Mouse (Mus musculus): ENCODE results near the gene Smarcb1.
A peak's percentile ranks its signal among the peaks of the same experiment; 100 is the strongest.
"Not testable (repeated sequence)": the region's sequence is repeated elsewhere in the genome, so short reads cannot be mapped to it uniquely, and the experiment has no call there.

Smarcb1 gene

DNA sequence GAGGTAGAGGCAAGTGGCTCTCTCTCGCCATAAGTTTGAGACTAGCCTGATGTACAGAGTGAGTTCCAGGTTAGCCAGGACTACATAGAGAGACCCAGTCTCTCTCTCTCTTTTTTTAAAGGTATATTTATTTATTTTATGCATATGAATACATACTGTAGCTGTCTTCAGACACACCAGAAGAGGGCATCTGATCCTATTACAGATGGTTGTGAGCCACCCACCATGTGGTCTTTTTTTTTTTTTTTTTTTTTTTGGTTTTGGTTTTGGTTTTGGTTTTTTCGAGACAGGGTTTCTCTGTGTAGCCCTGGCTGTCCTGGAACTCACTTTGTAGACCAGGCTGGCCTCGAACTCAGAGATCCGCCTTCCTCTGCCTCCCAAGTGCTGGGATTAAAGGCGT, 33.9 kb downstream of the Smarcb1 start:
- not testable (repeated sequence) for DNase-seq

DNA sequence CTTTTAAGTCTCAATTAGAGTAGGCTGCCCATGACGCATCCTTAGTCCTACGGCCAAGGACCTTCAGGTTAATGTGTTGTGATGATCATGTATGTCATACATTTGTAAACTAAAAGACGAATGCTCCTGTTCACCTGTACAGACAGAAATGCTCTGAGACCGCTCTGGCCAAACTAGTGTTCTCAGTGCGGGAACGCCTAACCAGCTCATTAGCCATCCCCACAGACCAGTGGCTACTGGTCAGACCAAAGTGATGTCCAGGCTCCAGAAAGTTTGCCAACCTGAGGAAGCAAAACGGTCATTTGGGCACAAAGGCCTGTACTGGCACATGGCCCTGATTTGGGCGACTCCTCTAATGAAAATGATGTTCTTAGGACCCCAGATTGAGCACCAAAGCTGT, 36.7 kb downstream of the Smarcb1 start:
- DNase-seq = no peak

DNA sequence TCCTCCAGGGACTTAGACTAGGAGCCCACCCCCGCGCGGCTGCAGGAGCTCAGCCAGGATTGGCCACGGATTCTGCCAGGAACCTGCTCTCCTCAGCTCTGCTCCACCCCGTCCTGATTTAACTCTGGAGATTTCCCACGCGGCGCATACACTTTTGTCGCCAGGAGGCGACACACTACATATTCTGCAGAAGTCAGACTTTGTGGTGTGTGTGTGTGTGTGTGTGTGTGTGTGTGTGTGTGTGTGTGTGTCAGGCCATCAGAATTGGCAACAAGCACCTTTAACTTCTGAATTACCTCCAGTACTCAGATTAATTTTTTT, 38.2 kb downstream of the Smarcb1 start:
- peak; percentile 80 to 81 for DNase-seq

DNA sequence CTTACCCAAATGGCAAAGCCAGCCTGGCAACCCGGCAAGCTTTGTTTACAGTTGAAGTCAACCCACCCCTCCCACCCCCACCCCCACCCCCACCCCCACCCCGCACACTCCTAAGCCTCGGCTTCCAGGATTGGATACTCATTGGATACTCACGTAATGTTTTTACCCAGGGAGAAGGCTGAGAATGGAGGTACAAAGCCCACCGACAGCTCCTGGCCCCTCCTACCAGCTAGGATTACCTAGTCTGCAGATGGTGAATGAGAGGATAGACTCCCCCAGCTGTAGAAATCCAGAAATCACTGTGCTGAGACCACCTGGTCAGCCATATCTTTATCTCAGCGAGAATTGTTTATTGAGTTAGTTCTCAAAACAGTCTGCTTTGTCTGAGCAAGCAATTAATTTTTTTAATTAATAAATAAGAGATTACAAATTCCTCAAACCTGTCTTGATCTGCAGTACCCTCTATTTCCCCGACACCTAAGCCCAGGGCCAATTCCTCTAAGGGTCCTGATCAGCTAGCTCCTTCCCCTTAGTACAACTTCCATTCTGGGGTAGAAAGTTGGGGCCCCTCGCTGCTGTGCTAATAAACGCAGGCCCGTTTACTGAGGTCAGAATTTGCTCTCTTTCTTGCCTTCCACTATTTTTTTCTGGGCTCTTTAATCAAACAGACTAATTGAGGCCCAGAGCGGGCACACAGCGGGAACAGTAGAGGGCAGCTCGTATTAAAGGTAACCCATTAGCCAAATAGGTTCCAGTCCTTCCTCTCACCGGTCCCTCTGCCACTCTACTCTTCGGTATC, 38.8 kb downstream of the Smarcb1 start:
- no peak for DNase-seq

DNA sequence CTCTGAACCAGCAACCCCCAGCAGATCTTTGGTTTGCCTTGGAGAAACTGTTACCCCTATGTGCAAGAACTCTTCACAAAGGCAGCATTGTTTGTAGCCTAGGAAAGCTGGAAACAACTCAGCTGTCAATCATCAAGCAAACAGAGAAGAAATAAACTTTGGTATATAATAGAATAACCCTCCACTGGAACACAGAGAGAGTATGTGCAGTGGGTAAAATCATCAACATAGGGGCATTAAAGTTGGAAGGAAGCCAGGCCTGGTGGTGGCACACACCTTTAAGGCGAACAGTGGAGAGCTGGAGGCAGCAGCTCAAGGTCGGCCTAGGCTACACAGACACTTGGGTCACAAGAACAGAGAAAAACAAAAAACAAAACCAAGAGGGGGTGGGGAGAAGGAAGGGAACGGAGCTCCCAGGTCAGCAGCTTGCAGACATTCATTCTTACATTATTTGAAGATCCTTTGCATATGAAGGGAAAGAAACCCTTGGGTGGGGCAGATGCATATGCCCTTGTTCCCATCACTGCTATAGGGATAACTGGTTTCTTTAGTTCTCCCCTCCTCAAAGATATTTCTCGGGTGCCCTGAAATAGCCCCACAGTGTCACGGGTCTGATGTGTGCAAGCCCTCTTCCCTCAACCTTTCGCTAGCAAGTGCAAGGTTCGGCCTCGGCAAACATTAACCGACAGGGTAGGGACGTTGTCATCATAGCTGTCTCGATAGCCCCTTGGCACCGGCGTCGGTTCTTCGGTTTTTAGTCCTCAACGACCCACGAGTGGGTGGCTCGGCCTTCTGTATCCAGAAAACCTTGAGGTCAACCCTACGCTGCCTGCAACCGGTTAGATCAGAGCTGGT, 39.6 kb downstream of the Smarcb1 start:
- no peak for DNase-seq

DNA sequence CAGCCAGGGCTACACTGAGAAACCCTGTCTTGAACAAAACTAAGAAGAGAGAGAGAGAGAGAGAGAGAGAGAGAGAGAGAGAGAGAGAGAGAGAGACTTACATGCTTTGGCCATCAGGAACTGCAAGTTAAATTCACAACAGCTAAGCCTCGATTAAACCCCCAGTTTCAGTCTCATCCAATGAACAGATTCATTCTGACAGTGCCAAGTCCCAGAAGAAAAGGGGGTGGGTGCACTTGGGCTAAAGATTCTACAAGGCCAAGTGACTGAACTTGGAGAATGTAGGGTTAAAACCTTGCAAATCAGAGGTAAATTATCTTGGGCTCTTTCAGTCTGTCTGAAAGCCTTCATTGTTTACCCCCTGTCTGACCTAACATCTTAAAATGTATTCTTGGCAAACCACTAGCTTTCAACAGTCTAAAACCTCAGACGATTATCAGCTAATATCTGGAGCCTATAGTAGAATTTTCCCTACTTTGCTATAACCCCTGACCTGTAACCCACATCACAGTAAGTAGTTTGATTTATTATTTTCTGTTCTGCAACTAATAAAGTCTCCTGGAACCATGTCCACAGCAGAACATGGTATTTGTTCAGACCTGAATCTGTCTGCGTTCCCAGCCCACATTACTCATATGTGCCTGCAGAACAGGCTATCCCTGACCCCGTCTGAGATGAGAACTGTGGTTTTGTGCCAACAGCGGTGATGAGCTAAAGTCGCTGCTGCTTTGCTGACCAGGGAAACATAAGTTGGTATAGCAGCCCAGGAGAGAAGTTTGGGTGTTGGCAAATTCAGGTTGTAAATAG, 40.4 kb downstream of the Smarcb1 start:
- DNase-seq = no peak

DNA sequence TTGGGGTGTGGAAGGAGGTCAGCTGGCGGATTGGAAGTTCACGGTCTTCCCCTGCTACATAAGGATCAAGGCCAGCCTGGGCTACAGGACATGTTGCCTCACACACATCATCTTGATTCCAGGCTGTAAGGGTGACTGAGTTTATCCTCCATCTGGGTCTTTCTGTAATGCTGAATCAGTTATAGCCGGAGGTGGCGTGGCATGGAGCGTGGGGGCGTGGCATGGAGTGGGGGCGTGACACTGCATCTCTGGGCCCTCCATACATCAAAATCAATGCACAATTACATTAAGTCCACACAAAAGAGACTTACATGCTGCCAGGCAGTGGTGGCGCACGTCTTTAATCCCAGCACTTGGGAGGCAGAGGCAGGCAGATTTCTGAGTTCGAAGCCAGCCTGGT, 41.1 kb downstream of the Smarcb1 start:
- DNase-seq = no peak

DNA sequence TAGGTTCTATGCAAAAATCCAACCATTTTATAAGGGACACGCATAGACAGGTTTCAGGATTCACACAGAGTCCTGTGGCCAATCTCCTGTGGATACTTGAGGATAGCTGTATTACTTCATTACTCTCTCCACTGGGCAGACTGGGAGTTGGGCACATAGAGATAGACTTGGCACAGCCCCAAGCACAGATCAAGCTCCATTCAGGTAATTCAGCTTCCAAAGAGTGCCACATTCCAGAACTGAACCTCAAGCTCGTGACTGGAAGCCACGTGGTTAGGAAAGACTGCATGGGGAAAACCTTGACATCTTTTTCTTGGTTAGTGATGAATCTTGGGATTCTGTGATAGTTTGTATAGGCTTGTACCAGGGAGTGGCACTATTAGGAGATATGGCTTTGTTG, 42.6 kb downstream of the Smarcb1 start:
- DNase-seq = no peak

DNA sequence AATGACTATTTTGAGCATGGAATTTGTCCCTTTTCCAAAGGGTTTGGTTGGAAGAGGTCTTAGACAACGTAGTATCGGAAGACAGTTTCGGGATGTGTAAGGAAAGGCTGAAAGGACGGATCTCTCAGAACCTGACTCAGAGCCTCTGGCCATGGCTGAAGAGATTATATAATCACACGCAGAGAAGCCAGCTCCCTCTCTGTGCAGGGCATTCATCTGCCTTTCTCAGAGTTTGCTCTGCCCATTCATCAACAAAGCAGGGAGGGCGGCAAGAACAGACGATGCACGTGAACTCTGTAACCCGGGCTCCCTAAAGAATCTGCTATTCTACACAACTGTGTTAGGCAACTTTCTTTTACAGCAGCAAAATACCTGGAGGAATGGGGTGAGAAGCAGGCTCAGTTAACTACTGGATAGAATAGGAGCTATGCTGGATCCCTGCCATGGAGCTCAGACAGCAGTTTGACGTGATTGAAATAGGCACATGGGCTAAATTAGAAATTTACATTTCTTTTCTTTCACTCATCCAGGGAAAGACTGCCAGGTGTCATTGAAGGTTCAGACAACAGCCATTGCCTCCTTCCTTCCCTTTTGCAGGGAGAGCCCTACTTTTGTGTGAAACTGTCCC, 47.8 kb downstream of the Smarcb1 start:
- DNase-seq = no peak

DNA sequence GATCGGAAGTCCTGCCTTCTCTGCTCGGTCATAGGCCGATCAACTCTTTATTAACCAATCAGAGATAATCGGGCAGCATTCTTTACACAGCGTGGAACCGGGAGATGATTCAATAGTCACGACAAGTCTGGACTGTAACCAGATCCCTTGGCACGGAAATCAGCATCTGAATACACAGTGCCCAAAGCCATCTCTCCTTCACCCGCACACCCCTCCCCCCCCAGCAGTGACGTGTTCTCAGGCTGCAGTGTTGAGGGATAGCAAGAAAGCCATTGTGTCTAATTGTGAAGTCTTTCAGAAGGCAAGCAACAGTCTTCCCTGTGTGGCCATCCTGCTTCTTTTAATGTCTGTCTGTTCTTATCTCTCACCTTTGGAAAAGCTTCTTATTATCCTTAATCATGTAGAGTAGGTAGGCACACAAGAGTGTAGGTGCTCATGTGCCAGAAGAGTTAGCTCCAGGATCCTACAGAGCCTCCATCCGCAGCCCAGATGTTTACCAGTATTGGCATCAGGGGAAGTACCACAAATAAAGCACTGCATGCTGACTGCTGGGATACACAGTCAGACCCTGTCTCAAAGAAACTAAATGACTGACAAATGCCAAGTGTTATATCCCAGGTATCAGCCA, 48.4 kb downstream of the Smarcb1 start:
- DNase-seq = peak; percentile 32 to 41

DNA sequence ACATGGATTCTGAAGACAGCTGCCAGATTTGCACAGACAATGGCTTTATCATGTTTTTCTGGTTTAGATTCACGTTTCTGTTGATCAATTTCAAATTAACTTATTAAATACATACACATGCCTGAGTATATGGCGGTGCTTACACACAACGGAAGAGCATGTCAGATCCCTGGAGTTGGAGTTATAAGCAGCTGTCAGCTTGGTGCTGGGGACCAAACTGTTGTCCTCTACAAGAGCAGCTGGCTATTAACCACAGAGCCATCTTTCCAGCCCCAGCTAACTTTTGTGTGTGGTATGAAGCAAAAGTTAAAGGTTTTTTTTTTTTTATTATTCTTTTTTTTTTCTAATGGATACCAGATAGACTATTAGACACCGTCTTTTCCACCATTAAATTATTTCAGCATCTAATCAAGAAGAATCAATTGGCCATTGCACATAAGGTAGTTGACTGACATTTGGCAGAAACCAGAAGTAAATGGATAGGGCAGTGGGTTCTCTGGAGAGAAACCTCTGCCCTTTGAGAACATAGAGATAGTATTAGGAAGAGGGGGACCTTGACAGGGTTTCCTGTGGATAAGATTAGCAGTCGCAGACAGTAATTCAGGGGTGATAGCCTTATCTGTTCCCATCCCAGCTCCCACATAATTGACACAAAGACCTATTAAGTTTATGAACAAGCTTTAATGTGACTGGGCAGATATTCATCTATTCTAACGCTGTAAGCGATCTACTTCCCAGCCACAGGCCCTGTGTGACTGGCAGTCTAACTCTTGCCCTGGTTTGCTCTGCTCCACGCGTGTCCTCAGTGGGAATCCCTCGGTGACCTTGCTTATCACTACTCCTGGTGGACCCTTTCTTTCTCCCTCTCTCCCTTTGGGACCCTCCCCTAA, 49.1 kb downstream of the Smarcb1 start:
- DNase-seq = no peak

DNA sequence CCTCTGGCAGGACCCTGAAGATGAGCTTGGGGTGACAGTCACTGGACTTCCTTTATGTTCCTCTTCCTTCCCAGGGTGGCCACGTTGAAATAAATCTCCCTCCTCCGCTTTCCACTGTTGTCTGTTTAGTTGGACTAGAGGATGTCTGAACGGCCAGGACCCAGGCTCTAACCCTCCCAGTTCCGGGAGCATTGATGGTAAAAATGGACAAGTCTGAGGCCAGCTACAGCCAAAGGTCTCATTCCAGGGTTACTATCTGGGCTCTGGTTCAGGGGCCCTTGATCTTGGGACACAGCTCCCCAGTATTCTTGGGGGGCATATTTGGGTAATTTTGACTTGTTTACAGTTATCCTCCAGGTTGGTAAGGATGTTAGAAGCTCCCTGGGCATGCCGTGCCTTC, 59.8 kb downstream of the Smarcb1 start:
- no peak for DNase-seq

DNA sequence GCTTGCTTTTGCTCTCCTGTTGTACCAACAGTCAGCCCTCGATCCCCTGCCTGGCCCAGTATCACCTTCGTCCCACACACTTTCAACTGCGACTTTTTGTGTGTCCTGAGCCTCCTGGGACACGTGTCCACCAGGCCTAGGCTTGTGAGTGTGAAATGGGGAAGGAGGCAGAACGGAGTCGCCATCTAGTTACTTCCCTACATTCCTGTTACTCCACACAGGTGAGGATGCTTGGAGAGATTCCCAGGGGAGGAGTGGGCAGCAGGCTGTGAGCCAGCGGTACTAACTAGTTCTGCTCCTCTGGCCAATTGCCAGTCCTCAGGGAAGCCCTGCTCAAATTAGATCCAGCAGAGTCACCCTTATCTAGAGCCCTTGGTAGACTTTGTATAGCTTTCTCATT, 60.7 kb downstream of the Smarcb1 start:
- DNase-seq = no peak

DNA sequence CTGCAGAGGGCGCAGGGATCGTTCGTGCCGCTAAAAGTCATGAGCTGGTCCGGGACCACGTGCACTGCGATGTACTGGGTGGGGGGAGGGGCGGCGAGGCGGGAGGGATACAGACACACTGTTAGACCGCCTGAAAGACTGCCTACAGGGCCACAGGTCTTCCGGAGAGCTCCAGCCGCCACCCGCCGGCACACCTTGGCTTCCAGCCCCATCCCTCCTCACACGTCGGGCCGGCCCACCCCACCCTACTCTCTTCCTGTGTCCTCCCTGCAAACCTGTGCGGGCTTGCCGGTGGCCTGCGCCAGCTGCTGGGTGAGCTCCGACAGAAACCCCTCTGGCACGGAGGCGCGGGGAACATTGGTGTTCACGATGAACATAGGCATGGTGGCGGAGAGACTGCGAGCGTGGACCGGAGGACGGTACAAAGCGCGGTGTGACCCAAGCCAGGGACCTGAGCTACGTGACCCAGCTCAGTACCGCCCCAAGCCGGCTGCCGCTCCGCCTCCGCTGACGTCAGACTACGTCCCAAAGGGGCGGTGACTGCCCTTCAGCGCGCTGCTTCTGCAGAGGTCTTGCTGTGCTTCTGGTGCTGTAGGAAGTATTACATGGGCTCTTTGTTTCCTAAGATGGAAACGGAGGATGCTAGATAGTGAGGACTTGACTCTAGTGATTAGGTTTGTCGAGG, 61.5 kb downstream of the Smarcb1 start, which contains the start of gene Mif:
TSS of gene Mif (minus strand) at position 455 of the 685 bp plus-strand sequence.
- DNase-seq = peak; percentile 93 to 94

DNA sequence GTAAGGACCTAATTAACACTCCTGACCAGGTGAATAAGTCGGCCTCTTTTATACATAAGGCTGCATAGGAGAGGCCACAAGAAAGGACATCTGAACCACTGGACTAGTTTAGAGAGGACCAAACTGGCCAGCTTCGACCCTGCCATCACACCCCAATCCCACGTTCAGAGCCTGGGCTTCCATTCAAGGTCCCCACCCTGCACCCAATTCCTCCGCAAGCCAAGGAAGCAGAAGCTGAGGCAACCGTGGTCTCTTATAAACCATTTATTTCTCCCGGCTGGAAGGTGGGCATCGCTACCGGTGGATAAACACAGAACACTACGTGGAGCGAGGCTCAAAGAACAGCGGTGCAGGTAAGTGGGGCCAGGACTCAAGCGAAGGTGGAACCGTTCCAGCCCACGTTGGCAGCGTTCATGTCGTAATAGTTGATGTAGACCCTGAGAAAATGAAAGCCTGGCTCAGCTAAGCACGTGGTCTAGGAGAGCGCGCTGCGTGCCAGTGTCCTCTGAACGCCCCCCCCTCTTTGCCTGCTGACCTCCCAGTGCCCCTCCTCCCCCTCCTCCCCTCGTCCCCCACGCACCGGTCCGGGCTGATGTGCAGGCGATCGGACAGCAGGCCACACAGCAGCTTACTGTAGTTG, 62.2 kb downstream of the Smarcb1 start:
- DNase-seq = peak; percentile 17 to 27

DNA sequence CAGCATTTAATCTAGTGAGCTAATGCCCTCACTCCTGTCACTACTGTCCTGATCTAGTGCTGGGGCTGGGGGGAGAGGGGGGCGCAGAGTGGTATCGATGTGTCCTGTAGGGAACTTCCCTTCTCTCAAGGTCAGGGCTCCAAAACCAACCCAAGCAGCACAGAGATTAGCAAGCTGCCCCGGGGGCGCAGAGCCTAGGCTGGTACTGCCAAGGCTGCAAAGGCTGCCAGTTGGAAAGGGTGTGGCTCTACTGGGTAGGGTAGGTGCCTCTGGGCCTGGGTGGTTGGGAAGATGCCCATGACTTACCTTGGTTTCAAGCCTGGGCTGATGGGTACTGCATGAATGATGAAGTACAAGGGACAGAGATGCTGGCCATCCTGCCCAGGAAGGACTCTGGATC, 63.8 kb downstream of the Smarcb1 start:
- no peak for DNase-seq

DNA sequence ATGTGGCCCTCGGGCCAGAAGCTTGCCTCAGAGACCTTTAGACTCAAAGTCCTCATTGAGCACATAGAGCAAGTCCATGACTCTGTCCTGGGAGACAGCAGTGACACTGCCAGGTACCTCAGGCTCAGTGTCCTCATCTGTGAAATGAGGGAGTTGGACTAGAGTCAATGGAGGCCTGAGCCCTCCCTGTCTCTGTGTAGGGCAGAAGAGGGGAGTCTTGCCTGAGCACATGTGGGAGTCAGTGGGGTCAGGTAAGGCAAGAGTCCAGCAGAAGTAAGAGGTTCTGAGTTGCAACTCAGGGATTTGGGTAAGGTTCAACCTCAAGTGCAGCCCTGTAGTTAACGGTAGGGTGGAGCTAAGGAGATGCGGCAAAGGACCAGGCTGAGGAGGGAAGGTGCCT, 64.4 kb downstream of the Smarcb1 start:
- no peak for DNase-seq

DNA sequence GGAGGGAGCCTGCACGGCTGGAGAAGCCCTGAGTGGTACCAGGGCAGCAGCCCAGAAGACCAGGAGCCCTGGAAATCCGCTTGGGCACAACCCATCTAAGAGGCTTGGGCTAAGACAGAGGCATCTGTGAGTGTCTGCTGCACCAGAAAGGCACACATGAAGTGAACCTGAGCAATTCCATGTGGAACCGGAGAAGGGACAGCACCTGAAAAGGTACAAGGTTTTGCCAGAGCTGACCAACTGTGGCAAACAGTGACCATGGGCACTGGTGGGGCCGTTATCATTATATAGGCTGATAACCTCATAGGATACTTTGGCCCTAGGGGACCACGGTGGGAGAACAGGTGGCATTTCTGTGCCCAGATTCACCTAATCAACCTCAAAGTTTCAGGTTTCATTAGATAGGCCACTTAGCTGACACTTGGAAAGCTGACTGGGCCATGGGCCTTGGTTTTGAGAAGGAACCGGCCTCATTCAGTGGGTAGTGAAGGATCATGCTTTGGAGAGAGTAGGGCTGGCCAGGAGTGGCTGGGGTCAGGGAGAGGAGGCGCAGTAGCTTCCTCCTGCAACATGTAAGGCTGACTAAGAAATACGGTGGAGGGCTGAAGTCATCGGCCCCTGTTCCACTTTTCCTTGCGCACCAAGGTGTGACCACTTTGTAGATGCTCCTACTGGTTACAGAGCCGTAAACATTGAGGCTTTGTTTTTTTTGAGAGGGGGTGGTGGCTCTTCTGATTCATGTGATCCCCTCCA, 65.1 kb downstream of the Smarcb1 start:
- DNase-seq = no peak

DNA sequence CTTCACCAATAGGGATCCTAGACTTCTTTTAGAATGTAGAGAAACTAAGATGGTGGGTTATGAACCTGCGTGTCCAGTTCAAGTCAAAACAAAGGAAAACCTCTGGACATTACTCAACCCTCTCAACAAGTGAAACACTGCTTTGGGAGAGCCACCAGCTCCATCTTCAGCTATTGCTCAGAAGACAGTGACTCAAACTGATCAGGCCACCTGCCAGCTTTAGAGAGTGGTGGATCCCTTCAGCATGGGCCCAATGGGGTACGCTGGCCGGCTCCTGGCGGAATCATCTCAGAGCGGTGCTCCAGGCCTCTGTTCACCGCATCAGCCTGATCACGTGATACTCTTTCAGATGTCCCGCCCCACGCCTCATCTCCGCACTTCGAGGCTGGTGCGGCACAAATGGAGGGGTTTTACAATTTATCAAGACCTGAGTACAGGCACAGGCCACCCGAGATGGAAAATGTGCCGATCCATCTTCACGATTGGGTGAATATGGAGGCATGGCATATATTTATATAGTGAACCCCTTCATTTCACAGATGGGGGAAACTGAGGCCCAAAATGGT, 65.9 kb downstream of the Smarcb1 start:
- DNase-seq = no peak
